Mouse (Mus musculus): Measurements from ENCODE around the gene Cd207. TPM values are rescaled to one million over a fixed set of nuclear protein-coding genes. Genes with fewer than 3 reads are reported as not detected.

Gene Cd207
- not detected in 2 replicates for polyA plus RNA-seq (2012; ENCODE audit: insufficient read depth, insufficient read length, missing spikeins)

GRCm38 (mm10) chr6:83677757-83678156 lies at the start of gene Cd207:
Cd207 (minus strand) TSS chr6:83677857.
- Histone ChIP-seq H3K4me1 (ENCODE audit: control insufficient read depth, insufficient read depth, insufficient read length, low read length) (no peaks in the 10 kb centered on the region), H3K4me3 (ENCODE audit: insufficient read depth, low read depth, low read length) (no peak within 1 kb of the TSS)

GRCm38 (mm10) chr6:83727178-83727577 lies 49.5 kb upstream of the Cd207 start:
- Histone ChIP-seq H3K27ac (replicated peaks; ENCODE audit: low read depth, low read length) (no peak overlapping the region), H3K4me3 (ENCODE audit: insufficient read depth, low read depth, low read length) (no peak overlapping the region), H3K4me1 (ENCODE audit: control insufficient read depth, insufficient read depth, insufficient read length, low read length) (no peaks in the 10 kb centered on the region)

More at GRCm38 (mm10) chr6:83677757-83678156, at the start of gene Cd207:
- H3K27ac ChIP-seq (replicated peaks; ENCODE audit: low read depth, low read length): no peak within 1 kb of the TSS

GRCm38 (mm10) chr6:83722526-83722925 lies 44.9 kb upstream of the Cd207 start:
- Histone ChIP-seq H3K4me1 (ENCODE audit: control insufficient read depth, insufficient read depth, insufficient read length, low read length) (no peaks in the 10 kb centered on the region), H3K4me3 (ENCODE audit: insufficient read depth, low read depth, low read length) (no peak overlapping the region), H3K27ac (replicated peaks; ENCODE audit: low read depth, low read length) (no peak overlapping the region)

GRCm38 (mm10) chr6:83717026-83717425 lies 39.4 kb upstream of the Cd207 start:
- Histone ChIP-seq H3K4me3 (ENCODE audit: insufficient read depth, low read depth, low read length) (no peak overlapping the region), H3K4me1 (ENCODE audit: control insufficient read depth, insufficient read depth, insufficient read length, low read length) (no peaks in the 10 kb centered on the region; the same call in 1 of the 2 replicates), H3K27ac (replicated peaks; ENCODE audit: low read depth, low read length) (no peak overlapping the region)

- H3K4me3 ChIP-seq (ENCODE audit: insufficient read depth, low read depth, low read length): no peak overlapping the region
Measured at GRCm38 (mm10) chr6:83715461-83716196, 38.0 kb upstream of the Cd207 start.

GRCm38 (mm10) chr6:83714221-83715123 lies 36.8 kb upstream of the Cd207 start:
- Histone ChIP-seq H3K4me1 (ENCODE audit: control insufficient read depth, insufficient read depth, insufficient read length, low read length) (peaks cover 3% of the 10 kb centered on the region; the same call in 1 of the 2 replicates), H3K27ac (replicated peaks; ENCODE audit: low read depth, low read length) (no peak overlapping the region), H3K4me3 (ENCODE audit: insufficient read depth, low read depth, low read length) (no peak overlapping the region)

More at GRCm38 (mm10) chr6:83715461-83716196, 38.0 kb upstream of the Cd207 start:
- H3K27ac ChIP-seq (replicated peaks; ENCODE audit: low read depth, low read length): no peak overlapping the region
- peaks cover 3% of the 10 kb centered on the region; the same call in 1 of the 2 replicates for H3K4me1 ChIP-seq (ENCODE audit: control insufficient read depth, insufficient read depth, insufficient read length, low read length)

GRCm38 (mm10) chr6:83713271-83714136 lies 35.8 kb upstream of the Cd207 start:
- peaks cover 3% of the 10 kb centered on the region; the same call in 1 of the 2 replicates for H3K4me1 ChIP-seq (ENCODE audit: control insufficient read depth, insufficient read depth, insufficient read length, low read length)
- no peak overlapping the region for H3K27ac ChIP-seq (replicated peaks; ENCODE audit: low read depth, low read length)
- H3K4me3 ChIP-seq (ENCODE audit: insufficient read depth, low read depth, low read length): no peak overlapping the region

GRCm38 (mm10) chr6:83711725-83712475 lies 34.2 kb upstream of the Cd207 start:
- Histone ChIP-seq H3K4me3 (ENCODE audit: insufficient read depth, low read depth, low read length) (peak overlapping the region; percentile 33), H3K4me1 (ENCODE audit: control insufficient read depth, insufficient read depth, insufficient read length, low read length) (peaks cover 3% of the 10 kb centered on the region; the same call in 1 of the 2 replicates), H3K27ac (replicated peaks; ENCODE audit: low read depth, low read length) (no peak overlapping the region)

- no peak within 1 kb of the TSS for H3K27ac ChIP-seq (replicated peaks; ENCODE audit: low read depth, low read length)
Measured at GRCm38 (mm10) chr6:83711067-83711675, 33.5 kb upstream of the Cd207 start, which contains the start of gene Vax2. Vax2 (plus strand) TSS chr6:83711264.

GRCm38 (mm10) chr6:83710361-83711066 lies 32.9 kb upstream of the Cd207 start:
- H3K4me3 ChIP-seq (ENCODE audit: insufficient read depth, low read depth, low read length): peak overlapping the region; percentile 37
- H3K27ac ChIP-seq (replicated peaks; ENCODE audit: low read depth, low read length): no peak overlapping the region
- peaks cover 3% of the 10 kb centered on the region; the same call in 1 of the 2 replicates for H3K4me1 ChIP-seq (ENCODE audit: control insufficient read depth, insufficient read depth, insufficient read length, low read length)

More at GRCm38 (mm10) chr6:83711067-83711675, 33.5 kb upstream of the Cd207 start, which contains the start of gene Vax2:
- Histone ChIP-seq H3K4me3 (ENCODE audit: insufficient read depth, low read depth, low read length) (peak within 1 kb of the TSS; percentile 37), H3K4me1 (ENCODE audit: control insufficient read depth, insufficient read depth, insufficient read length, low read length) (peaks cover 3% of the 10 kb centered on the region; the same call in 1 of the 2 replicates)

- Histone ChIP-seq H3K27ac (replicated peaks; ENCODE audit: low read depth, low read length) (no peak overlapping the region), H3K4me3 (ENCODE audit: insufficient read depth, low read depth, low read length) (no peak overlapping the region), H3K4me1 (ENCODE audit: control insufficient read depth, insufficient read depth, insufficient read length, low read length) (peaks cover 3% of the 10 kb centered on the region; the same call in 1 of the 2 replicates)
Measured at GRCm38 (mm10) chr6:83707738-83708510, 30.3 kb upstream of the Cd207 start.

- H3K4me1 ChIP-seq (ENCODE audit: control insufficient read depth, insufficient read depth, insufficient read length, low read length): no peaks in the 10 kb centered on the region
- no peak overlapping the region for H3K4me3 ChIP-seq (ENCODE audit: insufficient read depth, low read depth, low read length)
- no peak overlapping the region for H3K27ac ChIP-seq (replicated peaks; ENCODE audit: low read depth, low read length)
Measured at GRCm38 (mm10) chr6:83704701-83705100, 27.0 kb upstream of the Cd207 start.
